Mouse (Mus musculus): ENCODE data around the gene Sufu.

DNA sequence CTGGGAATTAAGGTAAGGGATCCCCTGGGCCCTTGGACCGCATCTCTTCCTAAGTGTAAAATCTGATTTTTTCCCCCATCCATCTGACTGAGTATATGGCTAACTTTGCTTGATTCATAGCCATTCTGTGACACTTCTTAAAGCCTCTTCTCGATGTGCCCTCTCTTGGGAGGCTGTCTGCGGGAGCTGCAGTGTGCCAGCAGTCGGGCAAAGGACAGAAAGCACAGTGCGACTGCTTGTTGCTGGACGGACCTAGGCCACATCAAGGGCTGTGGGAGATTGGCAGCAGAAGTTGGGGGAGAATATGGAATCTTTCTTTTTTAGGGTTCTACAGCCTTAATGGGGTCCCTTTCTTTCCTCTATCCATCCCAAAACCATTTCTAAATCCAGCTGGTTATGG, 2.7 kb downstream of the Sufu start:
- no peak for TF ChIP-seq TCF12 (IDR thresholded peaks at IDR 0.05; ENCODE audit: insufficient read depth, poor library complexity, severe bottlenecking)
- TF ChIP-seq POLR2A (IDR thresholded peaks at IDR 0.05; ENCODE audit: insufficient read length, low read depth) = no peak
- TF ChIP-seq USF1 (IDR thresholded peaks at IDR 0.05; ENCODE audit: low read depth) = no peak
- no peak for TF ChIP-seq REST (IDR thresholded peaks at IDR 0.05; ENCODE audit: insufficient read depth, insufficient read length)
- no peak for TF ChIP-seq SRF (IDR thresholded peaks at IDR 0.05; ENCODE audit: control insufficient read depth, insufficient read length, low read depth)
- TF ChIP-seq POLR2AphosphoS2 (IDR thresholded peaks at IDR 0.05; ENCODE audit: insufficient read length, low read depth) = no peak
- no peak for TF ChIP-seq MYOG (IDR thresholded peaks at IDR 0.05; ENCODE audit: control insufficient read depth in 1 of 3, insufficient read depth in 1 of 3, insufficient read length in 2 of 3, low read depth in 2 of 3)
- TF ChIP-seq E2F4 (IDR thresholded peaks at IDR 0.05; ENCODE audit: insufficient read depth) = no peak
